Mouse (Mus musculus): Measurements from ENCODE around the gene Zfp78. TPM values are rescaled to one million over a fixed set of nuclear protein-coding genes. Genes with fewer than 3 reads are reported as not detected.

Gene Zfp78
- polyA plus RNA-seq (2017; shearing (Covaris generic)): 1 to 10 TPM; 4.2 to 7.7 TPM

DNA sequence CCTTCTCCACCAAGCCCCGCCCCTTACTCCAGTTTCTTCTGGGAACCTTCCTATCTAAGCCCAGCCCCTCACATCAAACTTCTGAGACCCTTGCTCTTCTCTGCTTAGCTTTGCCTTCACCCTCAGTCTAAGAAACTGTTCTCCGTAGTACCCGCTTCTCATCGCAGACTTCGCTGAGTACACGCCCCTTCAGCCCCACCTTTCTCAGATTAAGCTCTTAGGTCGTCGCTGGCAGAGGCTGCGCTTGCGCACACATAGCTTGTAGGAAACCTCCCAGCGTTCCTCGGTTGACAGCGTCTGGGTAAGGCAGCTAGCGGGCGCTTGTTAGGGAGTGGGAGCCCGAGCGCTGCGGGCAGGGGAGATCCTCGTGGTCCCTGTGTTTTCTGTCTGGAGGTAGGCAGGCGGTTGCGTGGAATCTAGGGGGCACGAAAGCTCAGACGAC, at the start of gene Zfp78:
Zfp78 (plus strand) TSS at position 234 of the 442 bp plus-strand sequence.

DNA sequence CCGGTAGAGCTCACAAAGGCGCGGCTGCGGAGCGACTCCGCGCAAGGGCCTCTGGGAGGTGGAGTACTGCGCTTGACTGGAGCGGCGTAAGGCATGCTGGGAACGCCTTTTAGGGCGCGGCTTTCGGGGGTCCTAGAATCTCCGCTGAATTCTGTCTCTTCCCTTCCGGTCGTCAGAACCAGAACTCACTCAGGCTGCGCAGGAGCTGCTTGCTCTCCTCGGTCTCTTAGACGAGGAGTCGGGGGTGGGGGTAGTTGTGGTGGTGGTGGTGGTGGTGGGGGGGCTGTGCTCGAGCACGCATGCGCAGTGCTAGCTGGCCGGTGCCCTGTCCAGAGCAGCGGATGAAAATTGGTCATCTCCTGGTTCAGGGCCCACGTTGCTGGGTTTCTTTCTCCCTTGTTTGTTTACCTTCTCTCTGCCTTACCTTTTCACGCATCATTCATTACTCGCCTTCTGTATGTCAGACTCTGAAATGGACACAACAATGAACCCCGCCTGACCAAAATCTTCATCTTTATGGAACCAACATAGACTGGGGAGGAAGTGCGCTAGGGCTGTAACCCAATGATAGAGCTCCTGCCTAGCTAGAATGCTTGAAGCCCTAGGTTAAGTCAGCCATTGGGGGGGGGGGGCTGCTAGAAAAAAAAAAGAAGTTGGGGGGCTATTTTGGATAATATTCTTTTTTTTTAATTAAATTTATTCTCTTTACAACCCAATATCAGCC, 31.7 kb upstream of the Zfp78 start, which contains the start of gene Zfp583:
Zfp583 (minus strand) TSS at position 53 of the 724 bp plus-strand sequence.

DNA sequence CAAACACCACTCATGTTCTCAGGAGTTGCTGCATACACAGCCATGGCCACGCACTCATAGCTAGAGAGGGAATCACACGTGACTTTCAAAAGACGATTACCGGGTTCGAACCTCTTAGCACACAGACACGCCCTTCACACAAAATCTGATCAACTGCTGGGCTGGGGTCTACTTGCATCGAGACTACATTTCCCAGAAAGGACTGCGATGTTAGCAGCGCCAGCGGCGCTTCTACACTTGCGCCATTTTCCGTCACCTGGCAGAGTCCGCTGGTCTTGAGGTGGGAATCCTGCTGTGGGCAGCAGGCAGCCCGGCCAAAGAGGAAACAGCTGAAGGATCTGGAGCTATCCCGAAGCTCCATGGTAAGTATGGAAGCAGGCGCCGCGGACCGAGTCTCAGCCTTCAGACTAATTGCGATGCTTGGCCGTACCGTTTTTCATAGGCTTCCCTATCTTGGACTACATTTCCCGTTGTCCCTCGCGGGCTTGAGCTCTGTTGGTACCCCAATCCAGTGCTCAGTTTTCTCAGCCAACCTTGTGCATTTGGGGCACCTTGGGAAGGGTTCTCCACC, 19.5 kb upstream of the Zfp78 start, which contains the start of gene Gm3854:
Gm3854 (plus strand) TSS at position 259 of the 571 bp plus-strand sequence.

DNA sequence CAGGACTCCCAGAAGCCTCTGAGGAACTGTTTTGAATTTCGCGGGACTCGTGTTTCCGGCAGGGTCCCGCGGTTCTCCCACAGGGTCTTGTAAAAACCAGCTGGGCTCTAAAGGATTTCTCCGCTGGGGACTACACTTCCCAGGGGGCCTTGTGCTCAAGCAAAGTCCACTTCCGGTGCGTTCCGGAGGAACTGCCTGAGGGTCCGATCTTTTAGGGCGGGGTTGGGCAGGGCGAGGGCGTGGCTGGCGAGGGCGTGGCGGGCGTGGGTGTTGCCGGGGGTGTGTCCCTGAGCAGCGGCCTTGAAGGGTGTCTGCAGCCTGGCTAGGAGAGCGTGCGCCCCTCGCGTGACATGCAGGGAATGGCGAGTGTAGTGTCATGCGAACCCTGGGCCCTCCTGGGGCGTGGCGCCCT, 20.0 kb downstream of the Zfp78 start, which contains the start of gene Zfp28:
Zfp28 (plus strand) TSS at position 252 of the 412 bp plus-strand sequence.

DNA sequence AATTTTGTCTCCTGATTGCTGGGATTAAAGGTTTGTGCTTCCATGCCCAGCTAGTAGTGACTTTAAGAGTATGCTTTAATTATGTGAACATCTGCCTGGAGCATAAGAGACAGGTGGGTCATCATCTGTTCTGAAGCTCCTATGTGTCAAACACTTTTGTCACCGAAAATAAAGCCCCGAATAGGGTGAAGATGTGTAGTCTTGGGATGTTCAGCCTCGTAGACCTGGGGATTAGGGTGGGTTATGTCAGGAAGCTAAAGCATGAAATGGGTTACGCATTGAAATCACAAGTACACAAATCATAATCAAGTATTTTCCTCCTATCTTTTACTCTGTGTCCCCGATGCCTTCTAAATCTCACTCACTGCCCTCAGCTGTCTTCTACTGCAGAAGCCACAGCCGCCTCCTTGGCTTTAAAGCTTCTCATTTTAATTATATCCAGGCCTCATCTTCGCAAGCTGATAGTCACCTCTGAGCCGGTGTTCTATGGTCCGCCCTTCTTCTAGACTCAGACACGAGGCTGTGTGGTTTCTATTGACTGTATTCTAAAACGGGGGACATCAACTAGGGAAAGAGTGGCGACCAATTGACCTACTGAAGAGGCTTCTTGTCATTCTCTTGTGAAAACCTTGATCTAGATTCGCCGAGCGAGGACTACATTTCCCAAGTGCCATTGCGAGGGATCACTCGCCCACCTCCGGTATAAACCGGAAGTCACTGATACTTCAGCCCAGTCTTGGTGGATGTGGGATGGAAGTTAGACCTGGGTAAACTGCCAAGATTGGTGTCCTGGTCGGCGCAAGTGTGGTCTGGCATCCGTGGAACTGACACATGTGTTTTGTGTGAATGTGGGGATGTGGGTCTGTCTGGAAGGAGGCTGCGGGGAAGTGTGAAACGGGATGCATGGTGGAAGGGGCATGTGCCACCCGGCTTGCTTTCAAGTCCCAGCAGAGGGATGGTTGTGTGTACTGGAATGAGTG, 35.2 kb downstream of the Zfp78 start, which contains the start of gene Smim17:
Smim17 (plus strand) TSS at position 720 of the 980 bp plus-strand sequence.

DNA sequence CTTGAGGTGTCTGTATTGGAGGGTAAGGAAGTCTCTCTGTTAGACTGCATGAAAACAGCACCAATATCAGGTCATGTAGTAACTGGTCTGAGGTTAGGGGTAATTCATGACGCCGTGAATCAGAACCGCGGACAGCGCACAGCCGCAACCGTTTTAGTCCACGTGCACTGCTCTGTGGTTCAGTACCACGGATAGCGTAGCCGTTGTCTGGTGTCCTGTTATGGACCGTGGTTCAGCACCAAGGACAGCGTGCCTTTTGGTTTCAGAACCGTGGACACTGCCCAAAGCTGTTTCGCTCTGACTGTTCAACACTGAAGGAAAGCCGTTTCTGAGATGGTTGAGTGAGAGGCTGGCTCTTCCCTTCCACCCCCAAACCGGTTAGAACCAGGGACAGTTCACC, 47.0 kb downstream of the Zfp78 start, which contains the start of gene Gm20715:
Gm20715 (plus strand) TSS at position 235 of the 400 bp plus-strand sequence.

Other genes starting within 250 kb of the Zfp78 start
- 10 to 100 TPM; 40.9 to 46.6 TPM for gene Zfp787, start 207.3 kb upstream of the Zfp78 start, polyA plus RNA-seq (2017; shearing (Covaris generic))
- 10 to 100 TPM; 33.6 to 45.1 TPM for gene Zfp444, start 191.1 kb upstream of the Zfp78 start, polyA plus RNA-seq (2017; shearing (Covaris generic))
- not detected for gene Galp, start 166.2 kb upstream of the Zfp78 start, polyA plus RNA-seq (2017; shearing (Covaris generic))
- gene Zscan5b, start 141.0 kb upstream of the Zfp78 start, polyA plus RNA-seq (2017; shearing (Covaris generic)): 1 to 10 TPM in 1 of 2 experiments, not detected in 1; 4.8 TPM
- gene Epp13, start 110.6 kb upstream of the Zfp78 start, polyA plus RNA-seq (2017; shearing (Covaris generic)): not detected
- 1 to 10 TPM; 5.1 to 5.5 TPM for gene Zfp667, start 76.7 kb upstream of the Zfp78 start, polyA plus RNA-seq (2017; shearing (Covaris generic))
- 1 to 10 TPM; 1.4 to 1.9 TPM for gene Zfp583, start 32.0 kb upstream of the Zfp78 start, polyA plus RNA-seq (2017; shearing (Covaris generic))
- gene Gm3854, start 19.5 kb upstream of the Zfp78 start, polyA plus RNA-seq (2017; shearing (Covaris generic)): 1 to 10 TPM in 1 of 2 experiments, under 1 TPM in 1; 0.20 to 5.5 TPM
- 10 to 100 TPM; 10.9 to 13.5 TPM for gene Zfp28, start 20.0 kb downstream of the Zfp78 start, polyA plus RNA-seq (2017; shearing (Covaris generic))
- under 1 TPM in 1 of 2 experiments, not detected in 1; 0.67 TPM for gene Smim17, start 35.4 kb downstream of the Zfp78 start, polyA plus RNA-seq (2017; shearing (Covaris generic))
- not detected for gene Gm20715, start 47.0 kb downstream of the Zfp78 start, polyA plus RNA-seq (2017; shearing (Covaris generic))
- under 1 TPM in 1 of 2 experiments, not detected in 1; 0.14 TPM for gene Olfr1344, start 75.4 kb downstream of the Zfp78 start, polyA plus RNA-seq (2017; shearing (Covaris generic))
- under 1 TPM; 0.07 to 0.11 TPM for gene Olfr1336, start 92.9 kb downstream of the Zfp78 start, polyA plus RNA-seq (2017; shearing (Covaris generic))
- gene Olfr1346, start 103.8 kb downstream of the Zfp78 start, polyA plus RNA-seq (2017; shearing (Covaris generic)): 1 to 10 TPM in 1 of 2 experiments, under 1 TPM in 1; 0.14 to 1.1 TPM
- gene Olfr5, start 123.7 kb downstream of the Zfp78 start, polyA plus RNA-seq (2017; shearing (Covaris generic)): not detected
- under 1 TPM in 1 of 2 experiments, not detected in 1; 0.17 TPM for gene Olfr1347, start 136.5 kb downstream of the Zfp78 start, polyA plus RNA-seq (2017; shearing (Covaris generic))
- under 1 TPM in 1 of 2 experiments, not detected in 1; 0.12 TPM for gene Olfr1348, start 145.5 kb downstream of the Zfp78 start, polyA plus RNA-seq (2017; shearing (Covaris generic))
- under 1 TPM; 0.11 to 0.59 TPM for gene Olfr1349, start 159.7 kb downstream of the Zfp78 start, polyA plus RNA-seq (2017; shearing (Covaris generic))
- 1 to 10 TPM in 1 of 2 experiments, under 1 TPM in 1; 0.10 to 1.2 TPM for gene Olfr1350, start 201.6 kb downstream of the Zfp78 start, polyA plus RNA-seq (2017; shearing (Covaris generic))